Mouse (Mus musculus) spleen, postnatal 36 days (tissue): Measurements from ENCODE around the gene Dnpep.

ENCODE experiments used
- DNase-seq, 2 experiments: peaks; one replicate each; pipeline ENCODE4 v3.0.0; 2022; ENCODE audit warnings: low spot score in 2 of 2, mixed read lengths in 1 of 2

Gene Dnpep

DNA sequence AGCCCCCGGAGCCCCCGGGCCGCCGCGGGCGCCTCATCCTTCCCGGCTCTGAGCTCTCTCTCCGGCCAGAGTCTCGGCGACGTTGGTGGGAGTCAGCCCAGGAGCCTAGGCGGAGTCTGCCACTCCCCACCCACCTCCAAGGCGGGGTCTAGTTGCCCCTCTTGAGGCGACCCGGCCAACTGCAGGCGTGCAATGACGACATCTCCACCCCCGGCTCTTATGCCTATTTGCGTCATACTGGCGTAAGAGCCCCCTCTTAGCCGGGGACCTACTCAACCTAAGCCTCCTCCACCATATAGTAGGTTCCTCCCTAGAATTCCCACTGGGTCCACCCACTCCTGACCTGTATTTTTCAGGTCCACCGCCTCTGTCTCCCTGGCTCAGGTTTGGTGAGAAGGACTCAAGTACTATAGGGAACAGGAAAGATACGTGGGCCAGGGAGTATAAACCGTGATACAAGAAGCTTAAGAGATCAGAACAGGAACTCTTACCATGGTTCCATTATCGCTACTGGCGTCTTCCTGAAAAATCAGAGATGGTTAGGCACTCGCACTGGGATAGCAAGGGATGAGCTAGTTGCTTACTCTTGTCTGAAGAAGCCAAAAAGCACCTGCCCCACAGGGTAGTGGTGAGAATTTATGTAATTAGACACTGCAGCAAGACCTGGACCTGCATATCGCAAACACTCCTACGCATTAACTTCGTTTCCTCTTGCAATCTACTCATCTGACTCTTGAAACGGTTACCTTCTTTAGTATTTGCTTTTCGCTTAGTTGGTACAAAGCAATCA, 53.5 kb downstream of the Dnpep start, which contains the start of gene Ptprn:
Gene Ptprn, minus strand, starts transcription at position 412 of the 790 bp plus-strand sequence.
- DNase-seq, result no peak

DNA sequence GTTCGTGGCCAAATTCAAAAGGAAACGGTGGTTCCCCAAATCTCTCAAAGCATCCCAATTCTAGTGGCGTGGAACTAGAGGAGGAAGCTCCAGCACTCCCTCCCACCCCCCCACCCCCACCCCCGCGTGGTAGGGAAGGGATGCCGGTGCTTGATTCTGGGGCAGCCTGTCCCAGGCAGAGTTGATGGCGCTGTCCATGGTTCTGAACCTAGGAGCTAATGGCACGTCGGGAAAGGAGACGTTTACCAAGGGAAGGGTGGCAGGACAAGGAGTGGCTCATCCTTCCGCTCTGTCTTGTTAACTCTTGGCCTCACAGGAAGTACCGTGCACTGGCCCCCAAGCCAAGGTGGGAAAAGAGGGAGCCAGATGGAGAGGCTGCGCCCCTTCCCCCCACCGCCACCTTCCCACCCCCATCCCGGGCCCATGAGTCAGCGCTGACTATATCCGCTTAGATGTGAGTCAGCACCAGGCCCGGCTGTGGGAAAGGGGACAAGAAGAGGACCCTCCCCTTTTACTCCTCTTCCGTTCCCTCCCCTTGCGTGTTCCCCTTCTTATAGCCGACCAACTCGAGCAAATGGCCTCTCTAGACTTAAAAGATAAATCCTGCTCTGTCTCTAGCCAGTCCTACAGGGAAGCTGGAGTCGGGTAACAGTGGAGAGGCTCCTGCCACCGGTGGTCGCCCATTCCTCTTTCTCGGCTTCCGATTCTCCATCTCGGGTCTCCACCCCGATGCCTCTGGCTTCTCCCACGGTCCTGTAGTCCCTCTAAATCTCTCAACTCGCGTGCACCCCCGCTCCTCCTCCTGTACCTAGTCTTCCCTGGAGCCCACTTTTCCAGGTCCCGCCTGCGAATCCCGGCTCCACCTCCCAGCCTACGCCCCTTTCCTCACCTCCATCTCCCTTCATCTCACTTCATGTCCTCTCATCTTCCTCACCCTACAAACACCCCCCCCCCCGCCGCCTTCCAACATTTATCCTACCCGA, 54.5 kb downstream of the Dnpep start:
- DNase-seq, result no peak

DNA sequence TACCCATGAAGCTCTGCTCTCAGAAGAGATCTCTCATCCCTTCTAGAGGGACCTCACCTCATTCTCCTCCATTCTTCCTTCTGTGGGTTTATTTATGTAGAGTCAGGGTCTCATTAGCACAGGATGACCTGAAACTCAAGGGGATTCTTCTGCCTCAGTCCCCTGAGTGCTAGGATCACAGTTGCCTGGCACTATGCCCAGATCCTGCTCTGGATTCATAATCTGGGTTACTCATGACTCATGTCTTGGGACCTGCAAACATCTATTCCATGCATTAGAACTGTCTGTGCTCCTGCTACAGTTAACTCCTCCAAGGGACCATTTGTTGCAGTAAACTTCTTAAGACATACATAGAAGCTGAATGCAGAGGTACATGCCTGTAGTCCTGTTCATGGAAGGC, 56.5 kb downstream of the Dnpep start:
- DNase-seq, result no peak
